Mouse (Mus musculus) left cerebral cortex, postnatal 36 days (tissue): ENCODE results near the gene Cdk17. TPM values are rescaled to one million over a fixed set of nuclear protein-coding genes. Genes with fewer than 3 reads are reported as not detected.

Experiments
- DNase-seq, 2 experiments: peaks; one replicate each; pipeline ENCODE4 v3.0.0; 2021 to 2022; ENCODE audit warnings: low spot score in 2 of 2, mixed read lengths in 1 of 2
- intact Hi-C: fragments of 180-260 bp; cut with DNase I; formaldehyde crosslinking; loops from one replicate; pipeline ENCODE4 v1.15.1; 2025
- total RNA-seq, 2 experiments: library from RNA; stranded (reverse); gene quantifications; 2 replicates each; pipeline ENCODE4 v1.2.3; 2021

Cdk17 gene
- total RNA-seq, 2 experiments from 2014 or later = 234 to 248 TPM

DNA sequence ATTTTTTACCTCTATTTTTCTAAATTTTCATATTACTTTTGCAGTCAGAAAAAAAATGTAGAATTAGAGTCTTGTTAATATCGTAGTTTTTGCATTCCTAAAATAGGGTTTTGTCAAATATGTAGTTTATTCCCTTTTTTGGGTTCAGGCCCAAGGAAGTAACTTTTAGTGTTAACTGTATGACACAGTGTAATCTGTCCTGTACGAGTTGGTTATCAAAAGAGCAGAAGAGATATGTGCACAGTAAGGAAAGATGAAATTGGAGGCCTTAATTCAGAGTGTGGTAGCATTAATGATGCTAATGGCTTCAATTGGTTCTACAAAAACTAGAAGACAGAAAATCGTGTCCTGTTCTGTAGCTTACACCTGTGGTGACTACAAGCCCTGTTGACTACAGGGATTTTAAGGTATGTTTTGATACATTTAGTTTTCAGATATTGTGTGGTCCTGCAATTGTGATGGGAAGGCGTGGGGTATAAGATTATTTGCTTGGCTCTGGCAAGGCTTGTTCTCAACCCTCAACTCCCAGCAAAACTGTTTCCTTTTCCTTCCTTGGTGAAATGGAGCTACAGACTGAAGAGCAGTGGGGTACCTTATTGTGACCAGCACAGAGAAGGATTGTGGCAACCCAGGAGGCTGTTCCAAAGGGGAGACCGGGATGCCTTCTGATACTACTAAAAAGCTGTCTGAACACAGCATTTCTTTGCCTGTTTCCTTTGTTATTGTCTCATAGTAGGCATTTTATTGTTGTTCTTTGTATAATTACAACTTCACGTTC is 3.2 kb downstream of the Cdk17 start:
- no peak for DNase-seq
- intact Hi-C loops = loop anchor here (5.0 to 10.0 kb wide), 4 partner anchors 78 to 268 kb away; partner anchors contain the start of gene Cfap54

DNA sequence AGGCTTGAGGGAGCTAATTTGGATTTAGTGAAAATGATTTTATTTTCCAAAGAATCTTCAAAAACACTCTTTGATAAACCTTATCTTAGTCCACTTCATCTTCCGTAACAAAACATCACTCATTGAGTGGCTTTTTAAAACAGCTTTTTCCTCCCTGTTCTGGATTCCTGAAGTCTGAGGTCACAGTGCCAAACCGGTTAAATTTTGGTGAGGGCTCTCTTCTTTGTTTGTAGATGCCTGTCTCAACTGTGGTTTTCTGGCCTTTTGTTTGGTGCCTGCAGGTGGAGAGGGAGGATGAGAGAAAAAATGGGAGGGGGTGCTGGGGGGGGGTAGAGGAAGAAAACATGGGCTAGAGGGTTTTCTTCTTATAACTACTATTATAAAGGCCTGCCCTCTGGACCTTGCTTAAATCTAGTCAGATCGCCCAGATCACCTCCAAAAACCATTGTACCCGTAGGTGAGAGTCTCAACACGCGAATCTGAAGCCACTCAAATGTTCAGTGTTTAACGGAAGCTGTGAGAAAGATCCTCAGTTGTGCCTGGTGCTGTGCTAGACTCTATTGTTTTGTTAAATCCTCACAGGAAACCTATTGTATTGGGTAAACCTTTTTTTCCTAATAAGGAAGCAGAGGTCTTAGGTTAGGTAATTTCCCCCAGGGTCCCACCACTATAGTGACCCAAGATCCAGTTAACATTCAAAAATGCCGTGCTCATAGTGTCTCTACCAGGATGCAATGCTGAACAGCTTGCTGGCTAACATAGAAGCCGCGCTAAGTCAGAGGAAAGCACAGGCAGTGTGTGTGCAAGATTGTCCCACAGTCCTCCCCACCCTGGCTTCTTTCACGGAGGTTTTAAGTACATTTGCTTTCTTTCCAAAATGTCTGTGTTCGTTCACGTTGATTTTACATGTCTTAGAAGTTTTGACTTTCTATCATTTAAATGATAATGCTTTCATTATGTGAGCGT is 5.0 kb downstream of the Cdk17 start:
- intact Hi-C loops = loop anchor here (10.0 kb wide), 1 partner anchor 81 kb away; the partner anchor contains the start of gene Cfap54
- DNase-seq = no peak

DNA sequence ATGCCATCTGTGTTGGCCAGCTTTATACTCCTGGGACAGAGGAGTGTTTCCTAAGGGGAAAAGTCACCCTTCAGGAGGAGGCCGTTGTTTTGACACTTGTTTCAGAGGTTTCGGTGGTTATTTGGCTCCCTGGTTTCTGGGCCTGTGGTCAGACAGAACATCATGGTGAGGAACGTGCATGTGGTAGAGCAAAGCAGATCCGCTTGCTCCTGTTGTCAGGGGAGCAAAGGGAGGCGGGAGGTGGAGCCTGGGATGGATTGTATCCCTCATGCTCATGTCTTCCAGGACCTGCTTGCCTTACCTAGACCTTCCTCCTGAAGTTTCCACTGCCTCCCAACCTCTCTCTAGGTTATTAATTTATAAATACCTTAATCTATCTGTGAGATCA is 5.7 kb downstream of the Cdk17 start:
- no peak for DNase-seq
- intact Hi-C loops = loop anchor here (10.0 kb wide), 1 partner anchor 82 kb away; the partner anchor contains the start of gene Cfap54

DNA sequence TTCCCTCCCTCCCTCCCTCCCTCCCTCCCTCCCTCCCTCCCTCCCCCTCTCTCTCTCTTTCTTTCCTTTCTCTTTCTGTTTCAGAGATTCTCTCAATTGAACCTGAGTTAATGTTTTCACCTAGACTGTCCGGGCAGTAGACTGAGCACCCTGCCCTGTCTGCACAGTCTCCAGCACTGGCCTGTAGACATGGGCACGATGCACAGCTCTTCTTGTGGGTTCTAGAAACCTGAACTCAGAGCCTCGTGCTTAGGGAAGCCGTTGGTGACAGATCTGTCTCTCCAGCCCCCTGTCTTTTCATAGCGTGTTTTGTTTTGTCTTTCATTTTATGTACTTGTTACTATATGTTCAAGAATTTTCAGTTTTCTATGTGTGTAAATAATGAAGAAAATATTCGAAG is 6.6 kb downstream of the Cdk17 start:
- intact Hi-C loops = loop anchor here (10.0 kb wide), 1 partner anchor 83 kb away; the partner anchor contains the start of gene Cfap54
- DNase-seq = no peak

DNA sequence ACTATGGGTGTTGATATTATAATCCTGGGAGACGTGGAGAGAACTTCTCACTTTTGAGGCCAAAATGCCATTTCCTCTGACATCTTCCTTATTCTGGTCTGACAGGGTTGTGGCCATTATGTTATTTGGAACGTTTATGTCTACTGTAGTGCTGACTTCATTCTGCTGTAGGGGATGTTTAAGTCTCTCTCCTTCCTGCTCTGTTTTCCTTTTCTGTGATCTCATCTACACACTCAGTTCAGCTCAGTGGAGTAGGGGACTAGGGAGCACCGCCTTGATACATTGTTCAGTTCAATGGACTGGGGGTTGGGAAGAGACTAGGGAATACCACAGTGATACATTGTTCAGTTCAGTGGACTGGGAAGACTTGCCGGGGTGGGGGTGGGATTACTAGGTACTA is 7.4 kb downstream of the Cdk17 start:
- no peak for DNase-seq
- intact Hi-C loops = loop anchor here (10.0 kb wide), 1 partner anchor 83 kb away; the partner anchor contains the start of gene Cfap54

DNA sequence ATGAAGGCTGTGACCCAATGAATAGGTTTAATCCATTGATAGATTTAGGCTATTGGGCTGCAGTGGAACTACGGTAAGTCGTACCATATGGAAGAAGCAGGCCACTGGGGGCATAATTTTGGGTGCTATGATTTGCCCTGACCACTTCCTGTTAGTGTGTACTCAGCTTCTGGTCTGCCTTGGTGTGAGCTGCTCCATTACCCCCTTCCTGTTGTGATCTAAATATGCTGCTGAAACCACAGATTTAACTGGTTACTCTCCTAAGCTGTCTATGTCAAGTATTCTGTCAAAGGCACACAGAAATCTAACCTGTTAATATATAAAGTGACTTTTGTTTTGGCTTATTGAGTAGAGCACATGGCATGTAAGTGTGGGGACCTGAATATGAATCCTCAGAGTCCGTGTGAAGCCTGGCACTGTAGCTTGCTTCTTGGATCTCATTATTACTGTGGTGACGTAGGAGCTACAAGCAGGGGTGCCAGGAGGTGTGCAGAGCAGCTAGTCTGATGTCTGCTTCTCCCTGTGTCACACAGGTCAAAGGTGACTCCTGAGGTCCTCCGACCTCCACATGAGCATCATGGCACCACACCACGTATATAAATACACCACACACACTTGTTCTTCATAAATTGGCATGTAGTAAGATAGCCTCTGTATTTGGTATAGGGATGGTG is 10.6 kb downstream of the Cdk17 start:
- intact Hi-C loops = no loop called here
- no peak for DNase-seq

DNA sequence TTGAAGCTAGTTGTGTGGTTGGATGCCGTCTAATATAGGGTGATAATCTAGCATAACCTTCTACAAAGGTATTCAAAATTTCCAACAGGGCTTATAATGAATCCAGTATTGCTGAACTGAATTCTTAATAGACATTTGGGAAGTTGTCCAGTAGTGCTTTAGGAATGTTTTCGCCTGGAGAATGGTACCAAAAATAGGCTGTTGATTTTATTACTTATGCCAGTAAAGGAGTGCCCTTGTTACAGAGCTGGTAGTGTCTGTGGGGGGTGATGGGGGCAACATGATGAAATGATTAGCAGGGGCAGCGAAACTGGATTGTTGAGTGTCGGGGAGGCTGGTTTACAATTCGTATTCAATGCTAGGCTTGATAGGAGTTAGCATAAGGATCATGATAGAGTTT is 16.8 kb downstream of the Cdk17 start:
- no peak for DNase-seq
- intact Hi-C loops = no loop called here

DNA sequence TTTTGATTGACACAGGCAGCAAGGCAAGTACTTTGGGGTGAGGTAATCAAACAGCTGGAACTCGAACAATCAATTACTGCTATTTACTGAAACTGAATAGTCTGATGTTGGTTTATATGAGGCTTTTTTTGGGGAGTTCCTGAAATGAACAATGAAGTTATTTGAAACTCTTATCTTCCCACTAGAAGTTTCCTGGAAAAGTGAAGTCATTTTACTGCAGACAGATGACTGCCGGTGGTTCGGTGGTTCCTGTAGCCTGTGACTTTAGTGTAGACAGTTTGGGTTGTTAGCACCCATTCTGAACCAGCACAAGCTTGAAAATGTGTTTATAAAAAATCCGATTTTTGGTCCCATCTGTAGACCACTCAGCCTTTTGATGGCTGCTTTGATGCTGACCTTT is 17.2 kb downstream of the Cdk17 start:
- intact Hi-C loops = no loop called here
- DNase-seq = no peak

DNA sequence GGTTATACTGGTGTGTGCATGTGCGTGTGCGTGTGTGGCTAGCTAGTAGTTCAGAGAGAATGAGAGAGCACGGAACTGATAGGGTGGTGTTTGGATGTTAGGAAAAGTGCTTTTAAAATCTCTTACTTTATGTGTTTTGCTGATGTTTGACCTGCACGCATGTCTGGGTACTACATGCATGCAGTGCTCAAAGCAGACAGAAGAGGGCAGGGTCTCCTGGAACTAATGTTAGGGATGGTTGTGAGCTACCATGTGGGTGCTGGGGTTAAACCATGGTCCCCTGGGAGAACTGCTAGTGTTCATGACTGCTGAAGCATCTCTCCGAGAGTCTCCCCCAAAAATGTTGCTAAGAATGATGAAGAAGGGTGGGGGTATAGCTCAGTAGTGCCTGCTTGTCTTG is 18.0 kb downstream of the Cdk17 start:
- intact Hi-C loops = no loop called here
- no peak for DNase-seq

DNA sequence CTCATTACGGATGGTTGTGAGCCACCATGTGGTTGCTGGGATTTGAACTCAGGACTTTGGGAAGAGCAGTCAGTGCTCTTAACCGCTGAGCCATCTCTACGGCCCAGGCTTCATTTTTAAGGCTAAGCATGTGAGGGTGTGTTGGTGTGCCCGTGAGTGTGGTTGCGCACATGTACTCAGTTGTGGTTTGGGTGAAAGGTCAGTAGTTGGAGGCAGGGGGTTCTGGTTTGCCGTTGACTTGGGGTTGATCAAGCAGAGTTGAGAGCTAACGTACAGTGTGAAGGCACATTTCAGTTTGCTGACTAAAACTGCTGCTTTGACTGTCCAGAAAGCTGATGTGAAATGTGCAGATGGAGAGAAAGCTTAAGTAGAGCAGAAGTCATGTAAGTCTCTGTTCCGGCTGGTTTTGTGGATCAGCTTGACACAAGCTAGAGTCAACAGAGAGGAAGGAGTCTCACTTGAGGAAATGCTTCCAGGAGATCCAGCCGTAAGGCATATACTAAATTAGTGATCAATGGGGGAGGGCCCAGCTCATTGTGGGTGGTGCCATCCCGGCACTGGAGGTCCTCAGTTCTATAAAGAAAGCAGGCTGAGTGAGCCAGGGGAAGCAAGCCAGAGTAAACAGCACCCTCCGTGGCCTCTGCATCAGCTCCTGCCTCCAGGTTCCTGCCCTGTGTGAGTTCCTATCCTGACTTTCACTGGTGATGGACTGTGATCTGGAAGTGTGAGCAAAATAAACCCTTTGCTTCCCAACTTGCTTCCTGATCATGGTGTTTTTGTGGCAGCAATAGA is 19.2 kb downstream of the Cdk17 start:
- no peak for DNase-seq
- intact Hi-C loops = no loop called here

DNA sequence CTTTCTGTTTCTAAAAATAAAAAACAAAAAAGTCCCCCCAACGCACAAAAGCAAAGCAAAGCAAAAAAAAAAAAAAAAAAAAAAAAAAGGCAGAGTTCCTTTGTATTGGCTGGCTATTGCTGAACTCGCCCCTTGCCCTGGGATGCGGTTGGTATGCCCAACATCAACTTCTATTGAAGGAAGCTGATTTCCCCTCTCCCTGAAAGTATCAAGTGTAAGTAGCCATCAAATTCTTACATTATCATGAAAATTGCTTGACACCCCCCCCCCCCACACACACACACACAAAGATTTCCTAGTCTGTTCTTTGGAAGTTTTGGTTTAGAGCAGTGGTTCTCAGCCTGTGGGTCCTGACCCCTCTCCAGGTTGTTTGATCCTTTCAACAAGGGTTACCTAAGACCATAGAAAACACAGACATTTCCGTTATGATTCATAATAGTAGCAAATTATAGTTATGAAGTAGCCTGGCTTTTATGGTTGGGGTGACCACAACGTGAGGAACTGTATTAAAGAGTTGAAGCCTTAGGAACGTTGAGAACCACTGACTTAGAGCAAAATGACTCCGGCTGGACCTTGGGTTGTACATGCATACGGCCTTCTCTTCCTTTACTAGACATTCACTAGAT is 23.8 kb downstream of the Cdk17 start:
- no peak for DNase-seq
- intact Hi-C loops = no loop called here

DNA sequence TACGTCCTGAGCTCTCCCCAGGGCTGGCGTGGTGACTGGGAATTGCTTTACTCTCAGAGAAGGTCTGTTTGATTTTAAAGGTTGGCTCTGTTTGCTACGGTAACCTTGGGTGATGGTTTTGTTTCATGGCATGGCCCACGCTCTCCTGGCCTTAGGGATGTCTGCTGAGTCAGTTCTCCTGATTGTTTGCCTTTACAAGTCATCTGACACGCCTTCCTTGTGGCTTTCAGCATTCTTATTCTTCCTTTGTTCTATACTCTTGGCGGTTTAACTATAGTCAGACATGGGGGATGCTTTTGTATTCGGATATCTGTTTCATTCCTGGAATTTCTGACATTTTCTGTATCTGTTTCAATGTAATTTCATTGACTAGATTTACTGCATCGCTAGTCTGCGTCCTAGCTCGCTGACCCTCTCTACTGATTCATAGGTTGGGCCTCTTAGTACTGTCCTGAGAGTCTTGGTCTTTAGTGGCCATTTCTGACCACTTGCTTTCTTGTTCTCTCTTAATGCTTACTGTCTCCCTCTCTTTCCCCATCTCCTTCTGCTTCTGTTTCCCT is 27.8 kb downstream of the Cdk17 start:
- intact Hi-C loops = no loop called here
- DNase-seq = no peak

DNA sequence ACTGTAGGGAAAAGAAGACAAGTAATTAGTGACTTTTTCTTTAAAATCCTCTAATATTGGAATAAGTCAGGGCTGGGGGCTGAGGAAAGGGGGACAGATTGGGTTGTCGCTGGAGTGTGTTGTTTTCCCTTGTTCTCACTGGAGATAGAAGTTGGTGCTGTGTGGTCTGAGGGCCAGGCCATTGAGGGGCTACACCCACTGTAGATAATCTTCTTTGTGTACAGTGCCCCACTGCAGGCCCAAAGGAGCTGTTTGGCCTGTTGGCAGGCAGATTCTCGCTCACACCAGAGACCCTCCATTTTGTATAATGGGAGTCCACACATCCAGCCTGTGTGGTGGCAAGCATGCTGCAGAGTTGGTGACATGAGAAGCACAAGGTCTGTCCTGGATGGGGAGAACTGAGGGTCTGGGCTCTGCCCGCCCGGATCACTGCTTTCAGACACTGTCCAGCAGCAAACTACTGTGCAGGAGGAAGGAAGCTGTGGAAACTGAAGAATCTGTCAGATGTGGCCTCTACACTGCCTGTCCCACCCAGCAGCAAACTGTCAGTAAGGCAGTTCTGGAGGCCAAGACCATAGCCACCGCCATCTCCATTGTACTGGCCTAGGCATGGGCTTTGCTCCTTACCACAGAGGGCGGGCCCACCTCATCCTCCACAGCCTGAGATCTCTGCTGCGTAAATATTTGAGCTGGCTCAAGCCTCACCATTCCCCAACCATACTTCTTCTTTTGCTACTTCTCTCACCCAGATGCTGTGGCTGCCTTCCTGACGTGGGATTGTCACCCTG is 30.0 kb downstream of the Cdk17 start:
- intact Hi-C loops = no loop called here
- DNase-seq = no peak

DNA sequence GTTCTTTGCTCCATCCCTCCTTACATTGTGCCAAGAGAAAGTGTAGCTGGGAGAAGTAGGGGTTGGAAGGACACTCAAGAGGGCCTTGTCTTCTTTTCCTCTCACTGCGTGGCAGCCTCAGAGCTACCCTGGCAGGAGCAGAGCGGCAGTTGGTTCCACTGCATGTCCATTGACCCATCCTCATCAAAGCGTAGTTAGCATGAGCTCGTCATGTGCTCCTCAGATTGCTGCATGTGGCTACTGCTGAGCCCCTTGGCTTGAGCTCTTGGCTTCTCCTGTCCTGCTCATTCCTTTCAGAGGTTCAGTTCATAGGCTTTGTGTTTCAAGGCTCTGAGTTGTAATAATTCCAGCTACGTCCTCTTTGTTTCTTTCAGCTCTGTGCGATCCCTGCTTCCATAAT is 36.4 kb downstream of the Cdk17 start:
- DNase-seq = no peak
- intact Hi-C loops = no loop called here

DNA sequence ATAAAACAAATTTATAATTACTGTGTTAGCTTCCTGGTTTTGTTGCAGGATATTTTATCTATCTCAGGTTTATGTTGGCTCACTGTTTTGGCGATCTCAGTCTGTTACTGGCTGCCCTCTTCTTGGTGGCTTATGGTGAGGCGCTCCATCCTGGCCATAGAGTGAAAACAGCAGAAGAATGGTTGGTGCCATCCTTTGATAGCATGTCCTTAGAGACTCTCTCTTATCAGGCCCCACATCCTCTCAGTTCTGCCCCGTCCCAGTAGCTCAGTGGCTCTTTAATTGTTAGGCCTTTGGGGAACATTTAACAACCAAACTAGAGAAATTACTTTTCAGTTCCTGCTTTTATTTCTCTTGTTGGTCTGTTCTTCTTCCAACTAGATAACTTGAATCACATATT is 38.3 kb downstream of the Cdk17 start:
- intact Hi-C loops = no loop called here
- no peak for DNase-seq

DNA sequence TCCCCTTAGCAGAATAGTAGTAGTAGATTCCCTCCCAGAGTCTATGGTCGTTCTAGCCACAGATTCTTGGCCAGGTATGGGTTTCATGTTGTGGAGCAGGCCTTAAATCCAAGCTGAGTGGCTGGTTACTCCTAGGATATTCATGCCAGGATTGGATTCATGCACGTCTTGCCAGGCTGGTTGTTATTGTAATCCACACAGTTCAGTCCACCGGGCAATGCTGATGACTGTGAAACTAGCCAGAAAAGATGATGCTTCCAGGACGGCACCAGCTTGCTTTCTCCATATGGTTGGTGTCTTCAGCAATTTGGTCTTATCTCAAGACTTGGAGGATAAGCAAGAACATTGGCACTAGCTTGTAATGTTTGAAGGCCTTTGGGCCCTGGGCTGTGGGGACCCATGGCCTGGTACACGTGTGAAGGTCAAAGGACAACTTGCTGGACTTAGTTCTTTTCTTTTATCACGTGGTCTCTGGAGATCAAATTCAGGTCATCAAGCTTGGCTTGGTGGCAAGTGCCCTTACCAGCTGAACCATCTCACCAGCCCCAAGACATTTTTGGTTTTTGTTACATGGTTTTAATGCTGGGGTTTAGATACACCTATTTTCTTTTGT is 41.3 kb downstream of the Cdk17 start:
- intact Hi-C loops = no loop called here

DNA sequence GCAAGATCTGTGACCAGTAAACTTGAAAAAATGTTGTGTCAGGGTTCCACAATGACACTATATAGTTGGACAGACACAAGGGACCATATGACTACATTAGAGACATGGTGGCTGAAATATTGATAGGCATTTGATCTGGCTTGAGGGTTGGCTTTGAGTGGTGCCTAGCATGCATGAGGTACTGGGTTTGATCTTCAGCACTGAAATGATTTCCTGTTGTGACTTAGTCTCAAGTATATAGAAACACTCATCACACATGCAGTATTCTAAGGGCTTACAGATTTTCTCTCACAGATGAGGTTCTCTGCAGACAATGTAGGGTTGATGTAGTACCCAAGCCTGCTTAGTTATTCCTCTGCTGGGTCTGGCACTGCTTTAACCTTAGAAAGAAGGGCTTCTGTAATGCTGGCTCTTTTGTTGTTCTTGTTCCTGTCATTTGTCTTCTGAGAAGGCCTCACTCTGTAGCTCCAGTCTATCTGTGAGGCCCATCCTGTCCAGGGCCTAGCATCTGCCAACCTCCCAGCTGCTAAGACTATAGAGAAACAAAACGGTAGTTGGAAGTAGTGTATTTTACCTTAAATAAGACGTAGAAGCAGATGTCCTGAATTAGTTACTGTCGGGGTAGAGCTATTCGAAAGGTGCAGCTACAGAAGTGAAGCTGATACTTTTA is 44.7 kb downstream of the Cdk17 start:
- intact Hi-C loops = no loop called here
- DNase-seq = no peak

More for the DNA sequence above, 41.3 kb downstream of the Cdk17 start:
- no peak for DNase-seq
